Mouse (Mus musculus): ENCODE measurements around the gene Gtf2h1. TPM values are rescaled to one million over a fixed set of nuclear protein-coding genes. Genes with fewer than 3 reads are reported as not detected.

Gene Gtf2h1
- polyA plus RNA-seq, 1 experiment from 2014 or later = 64.0 TPM

DNA sequence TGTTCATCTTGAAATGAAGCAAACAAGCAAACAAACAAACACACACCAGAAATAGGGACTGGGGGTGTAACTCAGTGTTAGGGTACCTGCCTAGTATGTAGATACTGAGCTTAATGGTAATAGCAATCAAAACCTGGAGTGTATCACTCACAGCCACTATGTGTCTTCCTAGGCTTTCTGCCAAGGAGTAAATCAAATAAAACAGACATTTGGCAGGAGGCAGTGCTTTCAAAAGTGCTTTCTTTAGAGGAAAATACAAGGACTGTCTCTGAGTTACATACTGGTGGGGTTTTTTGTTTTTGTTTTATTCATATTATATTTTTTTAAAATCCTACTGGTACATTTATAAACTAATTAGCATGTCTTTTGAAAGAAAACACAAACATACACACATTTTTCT, 28.5 kb upstream of the Gtf2h1 start:
- DNase-seq (ENCODE audit: low spot score) (no peak), ATAC-seq (replicated peaks; ENCODE audit: insufficient number of reproducible peaks, low FRiP score, low TSS enrichment, low read depth) (no peak)
- Histone ChIP-seq H3K4me1 (ENCODE audit: control insufficient read depth, insufficient read depth, low read length) (no peaks in the 10 kb centered on the region), H3K4me3 (ENCODE audit: low read depth, low read length) (no peak overlapping the region), H3K9me3 (replicated peaks; ENCODE audit: control insufficient read depth, low read length) (no peaks in the 10 kb centered on the region), H3K4me2 (ENCODE audit: low read depth, low read length) (no peak overlapping the region), H3K36me3 (replicated peaks; ENCODE audit: control insufficient read depth, insufficient read depth, low read depth, low read length) (no peaks in the 10 kb centered on the region; the same call in none of the 2 replicates), H3K27ac (replicated peaks; ENCODE audit: low read depth, low read length) (no peak overlapping the region), H3K9ac (replicated peaks; ENCODE audit: low read length) (no peak overlapping the region), H3K27me3 (ENCODE audit: control insufficient read depth, insufficient read depth, low read length) (no peaks in the 10 kb centered on the region)

DNA sequence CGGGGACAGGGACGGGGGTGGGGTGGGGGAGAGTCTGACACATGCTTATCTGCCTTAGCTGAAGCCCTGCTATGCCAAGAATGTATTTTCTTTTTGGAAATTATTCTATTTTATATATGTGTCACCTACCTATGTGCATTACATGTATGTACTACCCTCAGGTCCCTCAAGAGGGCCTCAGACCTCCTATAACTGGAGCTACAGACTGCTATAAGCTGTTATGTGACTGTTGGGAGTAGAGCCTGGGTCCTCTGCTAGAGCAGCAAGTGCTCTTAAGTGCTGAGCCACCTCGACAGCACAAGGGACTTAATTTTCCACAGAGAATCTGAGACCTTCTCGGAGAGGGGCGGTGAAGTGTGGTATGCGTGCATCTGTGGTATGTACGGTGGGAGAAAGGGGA, 27.5 kb upstream of the Gtf2h1 start:
- Histone ChIP-seq H3K4me3 (ENCODE audit: low read depth, low read length) (no peak overlapping the region), H3K9me3 (replicated peaks; ENCODE audit: control insufficient read depth, low read length) (no peaks in the 10 kb centered on the region), H3K36me3 (replicated peaks; ENCODE audit: control insufficient read depth, insufficient read depth, low read depth, low read length) (no peaks in the 10 kb centered on the region; the same call in none of the 2 replicates), H3K4me1 (ENCODE audit: control insufficient read depth, insufficient read depth, low read length) (no peaks in the 10 kb centered on the region), H3K27me3 (ENCODE audit: control insufficient read depth, insufficient read depth, low read length) (no peaks in the 10 kb centered on the region), H3K9ac (replicated peaks; ENCODE audit: low read length) (no peak overlapping the region), H3K4me2 (ENCODE audit: low read depth, low read length) (no peak overlapping the region), H3K27ac (replicated peaks; ENCODE audit: low read depth, low read length) (no peak overlapping the region)
- DNase-seq (ENCODE audit: low spot score) = no peak
- no peak for ATAC-seq (replicated peaks; ENCODE audit: insufficient number of reproducible peaks, low FRiP score, low TSS enrichment, low read depth)
- WGBS = 98% methylated on average over 7 of the region's 7 CpGs

DNA sequence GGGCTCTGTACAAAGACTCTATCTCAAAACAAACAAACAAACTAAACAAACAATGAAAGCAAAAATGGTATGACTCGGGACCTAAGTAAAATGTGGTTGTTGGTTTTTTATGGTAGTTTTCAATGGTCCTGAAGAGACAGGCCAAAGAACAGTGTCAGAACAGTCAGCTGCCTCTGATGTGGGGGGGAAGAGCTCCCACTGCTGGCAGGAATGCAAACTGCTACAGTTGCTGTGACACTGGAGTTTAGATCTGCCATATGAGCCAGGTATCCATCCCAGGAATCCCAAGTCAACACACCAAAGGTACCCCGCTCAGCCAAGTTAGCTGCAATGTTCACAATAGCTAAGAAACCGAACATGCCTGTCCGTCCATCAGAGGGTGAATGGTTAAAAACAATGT, 25.2 kb upstream of the Gtf2h1 start:
- peak; percentile 79 for DNase-seq (ENCODE audit: low spot score)
- Histone ChIP-seq H3K4me1 (ENCODE audit: control insufficient read depth, insufficient read depth, low read length) (no peaks in the 10 kb centered on the region), H3K27ac (replicated peaks; ENCODE audit: low read depth, low read length) (no peak overlapping the region), H3K9ac (replicated peaks; ENCODE audit: low read length) (no peak overlapping the region), H3K27me3 (ENCODE audit: control insufficient read depth, insufficient read depth, low read length) (no peaks in the 10 kb centered on the region), H3K36me3 (replicated peaks; ENCODE audit: control insufficient read depth, insufficient read depth, low read depth, low read length) (no peaks in the 10 kb centered on the region; the same call in none of the 2 replicates), H3K4me3 (ENCODE audit: low read depth, low read length) (no peak overlapping the region), H3K9me3 (replicated peaks; ENCODE audit: control insufficient read depth, low read length) (no peaks in the 10 kb centered on the region), H3K4me2 (ENCODE audit: low read depth, low read length) (no peak overlapping the region)
- WGBS = 64% methylated on average over 4 of the region's 4 CpGs
- no peak; the same call in 1 of the 2 replicates for ATAC-seq (replicated peaks; ENCODE audit: insufficient number of reproducible peaks, low FRiP score, low TSS enrichment, low read depth)

DNA sequence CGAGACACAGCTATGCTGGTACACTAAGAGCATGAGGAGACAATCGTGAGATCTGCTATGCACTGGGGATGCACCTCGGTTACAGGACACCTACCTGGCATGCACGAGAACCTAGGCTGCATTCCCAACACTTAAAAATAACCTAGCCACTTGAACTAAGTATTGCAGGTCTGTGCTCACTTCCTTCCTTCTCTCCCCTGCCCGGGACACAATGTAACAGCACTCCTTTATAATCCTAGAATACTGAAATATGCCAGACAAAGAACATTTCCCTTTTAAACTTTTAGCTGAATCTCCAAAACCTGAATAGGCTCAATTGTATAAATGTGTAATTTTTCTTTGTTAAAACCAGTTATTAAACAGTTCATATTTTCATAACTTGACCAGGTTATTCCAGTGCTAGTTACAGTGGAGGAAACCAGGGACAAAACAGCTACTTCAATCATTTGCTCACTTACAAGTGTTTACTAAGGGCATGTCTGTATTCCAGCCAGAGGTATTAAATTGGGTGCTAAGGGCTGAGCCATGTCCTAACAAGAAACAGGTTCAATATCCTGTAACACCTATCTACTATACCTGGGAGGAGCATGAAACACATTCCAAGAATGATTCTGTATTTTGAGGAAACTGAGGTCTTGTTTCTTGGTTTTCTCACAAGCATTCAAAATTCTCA, 6.6 kb upstream of the Gtf2h1 start:
- Histone ChIP-seq H3K4me1 (ENCODE audit: control insufficient read depth, insufficient read depth, low read length) (no peaks in the 10 kb centered on the region), H3K27ac (replicated peaks; ENCODE audit: low read depth, low read length) (no peak overlapping the region), H3K9me3 (replicated peaks; ENCODE audit: control insufficient read depth, low read length) (no peaks in the 10 kb centered on the region), H3K9ac (replicated peaks; ENCODE audit: low read length) (no peak overlapping the region), H3K36me3 (replicated peaks; ENCODE audit: control insufficient read depth, insufficient read depth, low read depth, low read length) (no peaks in the 10 kb centered on the region), H3K27me3 (ENCODE audit: control insufficient read depth, insufficient read depth, low read length) (no peaks in the 10 kb centered on the region), H3K4me2 (ENCODE audit: low read depth, low read length) (no peak overlapping the region), H3K4me3 (ENCODE audit: low read depth, low read length) (no peak overlapping the region)
- DNase-seq (ENCODE audit: low spot score) = no peak
- ATAC-seq (replicated peaks; ENCODE audit: insufficient number of reproducible peaks, low FRiP score, low TSS enrichment, low read depth) = no peak
- 80% methylated on average over 5 of the region's 5 CpGs for WGBS

DNA sequence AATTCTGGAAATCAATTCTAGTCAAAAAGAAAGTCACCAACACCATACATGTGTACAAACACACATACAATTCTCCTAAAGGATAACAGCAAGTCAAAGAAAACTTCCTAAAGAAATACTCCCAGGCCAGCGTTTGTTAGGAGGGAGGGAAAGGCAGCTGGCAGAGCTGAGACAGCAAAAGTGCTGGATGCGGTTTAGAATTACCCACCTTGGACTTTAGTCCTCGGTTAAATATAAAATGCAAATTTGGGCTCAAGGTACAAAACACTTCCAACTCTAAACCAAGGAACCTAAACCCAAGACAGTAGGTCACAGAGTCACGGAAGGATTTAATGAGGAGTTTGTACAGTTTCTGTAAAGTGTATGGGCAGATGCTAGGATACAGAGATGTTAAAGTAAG, 2.0 kb upstream of the Gtf2h1 start:
- Histone ChIP-seq H3K27ac (replicated peaks; ENCODE audit: low read depth, low read length) (no peak overlapping the region), H3K9me3 (replicated peaks; ENCODE audit: control insufficient read depth, low read length) (no peaks in the 10 kb centered on the region), H3K27me3 (ENCODE audit: control insufficient read depth, insufficient read depth, low read length) (no peaks in the 10 kb centered on the region), H3K4me2 (ENCODE audit: low read depth, low read length) (no peak overlapping the region), H3K4me3 (ENCODE audit: low read depth, low read length) (no peak overlapping the region), H3K4me1 (ENCODE audit: control insufficient read depth, insufficient read depth, low read length) (no peaks in the 10 kb centered on the region; the same call in 1 of the 2 replicates), H3K9ac (replicated peaks; ENCODE audit: low read length) (no peak overlapping the region), H3K36me3 (replicated peaks; ENCODE audit: control insufficient read depth, insufficient read depth, low read depth, low read length) (no peaks in the 10 kb centered on the region)
- ATAC-seq (replicated peaks; ENCODE audit: insufficient number of reproducible peaks, low FRiP score, low TSS enrichment, low read depth) (no peak), DNase-seq (ENCODE audit: low spot score) (no peak)
- WGBS = 88% methylated on average over 4 of the region's 4 CpGs

DNA sequence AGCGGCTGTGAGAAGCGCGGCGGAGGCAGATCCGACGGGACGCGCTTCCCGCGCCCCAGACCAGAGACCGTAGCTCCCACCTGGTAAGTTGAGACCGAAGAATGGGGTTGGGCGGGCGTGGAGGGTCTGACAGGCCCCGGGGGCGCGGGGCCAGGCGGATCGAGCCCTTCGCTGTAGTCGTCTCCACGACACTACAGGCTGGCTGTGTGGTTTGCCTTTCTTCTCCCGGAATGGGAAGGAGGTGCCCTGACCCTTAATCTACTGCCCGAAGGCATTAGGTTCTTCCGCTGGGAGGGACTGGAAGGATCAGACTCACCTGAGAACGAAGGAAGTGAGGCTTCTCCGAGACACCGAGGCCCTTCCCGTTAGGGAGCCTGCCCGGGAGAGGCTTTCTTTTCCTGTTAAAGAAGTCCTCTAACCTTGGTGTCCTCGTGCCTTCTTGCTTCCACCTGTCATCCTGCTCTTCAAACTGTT, 340 bp downstream of the Gtf2h1 start:
- Histone ChIP-seq H3K4me2 (ENCODE audit: low read depth, low read length) (peak overlapping the region; percentile 85), H3K9ac (replicated peaks; ENCODE audit: low read length) (peak overlapping the region; percentile 89), H3K36me3 (replicated peaks; ENCODE audit: control insufficient read depth, insufficient read depth, low read depth, low read length) (no peaks in the 10 kb centered on the region), H3K4me1 (ENCODE audit: control insufficient read depth, insufficient read depth, low read length) (no peaks in the 10 kb centered on the region; the same call in 1 of the 2 replicates), H3K27ac (replicated peaks; ENCODE audit: low read depth, low read length) (no peak overlapping the region), H3K27me3 (ENCODE audit: control insufficient read depth, insufficient read depth, low read length) (no peaks in the 10 kb centered on the region), H3K4me3 (ENCODE audit: low read depth, low read length) (peak overlapping the region; percentile 93), H3K9me3 (replicated peaks; ENCODE audit: control insufficient read depth, low read length) (no peaks in the 10 kb centered on the region)
- under 1% methylated on average over 31 of the region's 31 CpGs for WGBS
- ATAC-seq (replicated peaks; ENCODE audit: insufficient number of reproducible peaks, low FRiP score, low TSS enrichment, low read depth) = peak; percentile 4
- DNase-seq (ENCODE audit: low spot score) = peak; percentile 2

DNA sequence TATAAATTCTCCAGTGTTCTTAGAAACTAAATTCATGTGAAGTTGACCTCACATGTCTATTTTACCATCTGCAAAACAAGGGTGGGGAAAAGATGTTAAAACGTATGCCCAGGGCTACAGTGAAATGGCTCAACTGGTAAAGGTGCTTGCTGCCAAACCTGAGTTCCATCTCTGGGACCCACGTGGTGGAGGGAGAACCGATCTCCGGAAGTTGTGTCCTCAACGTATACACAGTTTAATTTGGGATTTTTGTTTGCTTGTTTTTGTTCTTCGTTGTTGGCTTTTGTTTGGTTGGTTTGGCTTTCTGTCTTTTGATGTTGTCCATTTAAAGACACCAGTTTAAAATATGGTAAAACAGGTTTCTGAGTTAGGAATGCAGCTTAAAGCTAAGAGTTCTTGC, 876 bp downstream of the Gtf2h1 start:
- 45% methylated on average over 6 of the region's 6 CpGs for WGBS
- Histone ChIP-seq H3K9ac (replicated peaks; ENCODE audit: low read length) (peak overlapping the region; percentile 89), H3K4me2 (ENCODE audit: low read depth, low read length) (peak overlapping the region; percentile 85), H3K4me3 (ENCODE audit: low read depth, low read length) (peak overlapping the region; percentile 93), H3K36me3 (replicated peaks; ENCODE audit: control insufficient read depth, insufficient read depth, low read depth, low read length) (no peaks in the 10 kb centered on the region), H3K27ac (replicated peaks; ENCODE audit: low read depth, low read length) (no peak overlapping the region), H3K9me3 (replicated peaks; ENCODE audit: control insufficient read depth, low read length) (no peaks in the 10 kb centered on the region), H3K4me1 (ENCODE audit: control insufficient read depth, insufficient read depth, low read length) (no peaks in the 10 kb centered on the region; the same call in 1 of the 2 replicates), H3K27me3 (ENCODE audit: control insufficient read depth, insufficient read depth, low read length) (no peaks in the 10 kb centered on the region)
- DNase-seq (ENCODE audit: low spot score) (no peak), ATAC-seq (replicated peaks; ENCODE audit: insufficient number of reproducible peaks, low FRiP score, low TSS enrichment, low read depth) (no peak)

DNA sequence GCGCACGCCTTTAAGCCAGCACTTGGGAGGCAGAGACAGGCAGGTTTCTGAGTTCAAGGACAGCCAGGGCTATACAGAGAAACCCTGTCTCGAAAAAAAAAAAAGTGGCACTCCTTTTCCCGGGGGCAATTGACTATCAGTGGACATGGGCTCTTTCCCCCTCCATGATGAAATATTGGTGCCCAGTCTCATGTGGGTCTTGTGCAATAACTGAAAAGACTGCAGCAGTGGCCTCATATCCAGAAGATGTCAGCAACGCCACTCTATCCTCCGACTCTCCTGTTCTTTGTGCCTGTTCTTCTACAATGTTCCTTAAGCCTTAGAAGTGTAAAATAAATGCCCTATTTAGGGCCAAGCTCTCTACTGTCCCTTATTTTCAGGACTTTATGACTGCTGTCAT, 14.4 kb downstream of the Gtf2h1 start:
- peaks cover 10% of the 10 kb centered on the region; the same call in 1 of the 2 replicates for H3K36me3 ChIP-seq (replicated peaks; ENCODE audit: control insufficient read depth, insufficient read depth, low read depth, low read length)
- no peaks in the 10 kb centered on the region for H3K9me3 ChIP-seq (replicated peaks; ENCODE audit: control insufficient read depth, low read length)
- WGBS = 95% methylated on average over 6 of the region's 6 CpGs
- DNase-seq (ENCODE audit: low spot score) (no peak), ATAC-seq (replicated peaks; ENCODE audit: insufficient number of reproducible peaks, low FRiP score, low TSS enrichment, low read depth) (no peak)
- no peaks in the 10 kb centered on the region for H3K4me1 ChIP-seq (ENCODE audit: control insufficient read depth, insufficient read depth, low read length)
- H3K27ac ChIP-seq (replicated peaks; ENCODE audit: low read depth, low read length) = no peak overlapping the region
- H3K27me3 ChIP-seq (ENCODE audit: control insufficient read depth, insufficient read depth, low read length) = no peaks in the 10 kb centered on the region
- no peak overlapping the region for H3K4me3 ChIP-seq (ENCODE audit: low read depth, low read length)
- no peak overlapping the region for H3K9ac ChIP-seq (replicated peaks; ENCODE audit: low read length)
- no peak overlapping the region for H3K4me2 ChIP-seq (ENCODE audit: low read depth, low read length)

Measured in embryonic facial prominence, embryonic 11.5 days (tissue).